Mouse (Mus musculus): ENCODE results near the gene Taf3. TPM values are rescaled to one million over a fixed set of nuclear protein-coding genes. Genes with fewer than 3 reads are reported as not detected.

Gene Taf3
- polyA plus RNA-seq, 1 experiment, result 13.1 TPM

DNA sequence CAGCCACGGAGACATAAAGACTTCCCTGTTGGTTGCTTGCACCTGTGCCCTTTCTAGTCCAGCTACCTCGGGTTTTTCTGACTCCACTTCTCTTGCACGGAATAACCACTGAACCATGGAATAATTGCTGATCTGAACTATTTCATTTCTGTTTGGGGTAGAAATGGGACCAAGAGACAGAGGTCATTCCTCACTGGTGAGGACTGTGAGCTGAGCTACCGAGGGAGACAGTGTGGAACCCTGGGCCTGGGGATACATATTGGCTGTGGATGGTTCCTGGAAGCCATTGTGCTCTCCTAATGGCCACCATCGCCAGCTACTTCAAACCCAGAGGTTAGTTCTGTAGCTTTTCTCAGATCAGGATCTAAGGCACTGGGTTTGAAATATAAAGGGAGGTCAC, 157.5 kb downstream of the Taf3 start:
- Histone ChIP-seq H3K4me3 (replicated peaks; ENCODE audit: insufficient read depth, low read depth, low read length) (no peak overlapping the region), H3K27ac (ENCODE audit: insufficient read depth, low read length) (no peak overlapping the region), H3K4me1 (ENCODE audit: control insufficient read depth, insufficient read depth, low read length) (no peaks in the 10 kb centered on the region; the same call in 1 of the 2 replicates), H3K27me3 (ENCODE audit: control insufficient read depth, insufficient read depth, low read length) (peaks cover 13% of the 10 kb centered on the region; the same call in 1 of the 2 replicates)
- WGBS, result 9% methylated on average over 5 of the region's 5 CpGs
- no peak for DNase-seq
- TF ChIP-seq POLR2A (IDR thresholded peaks at IDR 0.05; ENCODE audit: borderline replicate concordance, insufficient read depth, low read length) (no peak), CTCF (IDR thresholded peaks at IDR 0.05; ENCODE audit: borderline replicate concordance, insufficient read depth, low read depth, low read length) (no peak)

DNA sequence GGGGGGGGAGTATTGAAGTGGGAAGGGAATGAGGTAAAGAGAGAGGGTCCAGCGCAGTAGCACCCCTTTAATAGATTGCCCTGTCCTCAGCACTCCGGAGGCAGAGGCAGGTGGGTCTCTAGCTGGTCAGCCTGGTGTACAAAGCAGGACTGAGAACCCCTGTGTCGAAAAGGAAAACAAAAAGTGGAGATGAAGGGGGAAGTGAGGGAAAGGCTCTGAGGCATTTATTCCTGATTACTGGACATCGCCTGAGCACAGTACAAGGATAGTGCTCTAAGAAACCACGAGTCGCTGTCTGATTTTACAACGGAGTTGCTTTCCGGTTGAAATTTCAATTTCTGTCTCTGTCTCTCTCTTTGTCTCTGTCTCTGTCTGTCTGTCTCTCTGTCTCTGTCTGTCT, 158.1 kb downstream of the Taf3 start:
- Histone ChIP-seq H3K27ac (ENCODE audit: insufficient read depth, low read length) (no peak overlapping the region), H3K4me1 (ENCODE audit: control insufficient read depth, insufficient read depth, low read length) (no peaks in the 10 kb centered on the region; the same call in 1 of the 2 replicates), H3K4me3 (replicated peaks; ENCODE audit: insufficient read depth, low read depth, low read length) (no peak overlapping the region), H3K27me3 (ENCODE audit: control insufficient read depth, insufficient read depth, low read length) (peaks cover 11% of the 10 kb centered on the region; the same call in 1 of the 2 replicates)
- no peak for TF ChIP-seq CTCF (IDR thresholded peaks at IDR 0.05; ENCODE audit: borderline replicate concordance, insufficient read depth, low read depth, low read length)
- no peak for TF ChIP-seq POLR2A (IDR thresholded peaks at IDR 0.05; ENCODE audit: borderline replicate concordance, insufficient read depth, low read length)
- 2% methylated on average over 8 of the region's 8 CpGs for WGBS
- no peak for DNase-seq

- TF ChIP-seq POLR2A (IDR thresholded peaks at IDR 0.05; ENCODE audit: borderline replicate concordance, insufficient read depth, low read length), result no peak
- no peak for TF ChIP-seq CTCF (IDR thresholded peaks at IDR 0.05; ENCODE audit: borderline replicate concordance, insufficient read depth, low read depth, low read length)
- no peaks in the 10 kb centered on the region for H3K4me1 ChIP-seq (ENCODE audit: control insufficient read depth, insufficient read depth, low read length)
- no peak within 1 kb of the TSS for H3K27ac ChIP-seq (ENCODE audit: insufficient read depth, low read length)
- no peak for DNase-seq
- 2% methylated on average over 23 of the region's 23 CpGs for WGBS
- peaks cover 14% of the 10 kb centered on the region; the same call in 1 of the 2 replicates for H3K27me3 ChIP-seq (ENCODE audit: control insufficient read depth, insufficient read depth, low read length)
- no peak within 1 kb of the TSS for H3K4me3 ChIP-seq (replicated peaks; ENCODE audit: insufficient read depth, low read depth, low read length)
These were observed 158.7 kb downstream of the Taf3 start, which contains the start of gene Gata3 for GRCm38 (mm10) chr2:9889651-9890183. Gene Gata3 (minus strand): TSS chr2:9890034.

- Histone ChIP-seq H3K4me1 (ENCODE audit: control insufficient read depth, insufficient read depth, low read length) (no peaks in the 10 kb centered on the region), H3K4me3 (replicated peaks; ENCODE audit: insufficient read depth, low read depth, low read length) (no peak within 1 kb of the TSS), H3K27ac (ENCODE audit: insufficient read depth, low read length) (no peak within 1 kb of the TSS), H3K27me3 (ENCODE audit: control insufficient read depth, insufficient read depth, low read length) (peaks cover 18% of the 10 kb centered on the region; the same call in 1 of the 2 replicates)
- TF ChIP-seq CTCF (IDR thresholded peaks at IDR 0.05; ENCODE audit: borderline replicate concordance, insufficient read depth, low read depth, low read length) (no peak), POLR2A (IDR thresholded peaks at IDR 0.05; ENCODE audit: borderline replicate concordance, insufficient read depth, low read length) (no peak)
- no peak for DNase-seq
- WGBS, result 1% methylated on average over 30 of the region's 30 CpGs
These were observed 159.3 kb downstream of the Taf3 start, which contains the start of gene 9230102O04Rik for GRCm38 (mm10) chr2:9888913-9889650. Gene 9230102O04Rik (minus strand): TSS chr2:9889540.

DNA sequence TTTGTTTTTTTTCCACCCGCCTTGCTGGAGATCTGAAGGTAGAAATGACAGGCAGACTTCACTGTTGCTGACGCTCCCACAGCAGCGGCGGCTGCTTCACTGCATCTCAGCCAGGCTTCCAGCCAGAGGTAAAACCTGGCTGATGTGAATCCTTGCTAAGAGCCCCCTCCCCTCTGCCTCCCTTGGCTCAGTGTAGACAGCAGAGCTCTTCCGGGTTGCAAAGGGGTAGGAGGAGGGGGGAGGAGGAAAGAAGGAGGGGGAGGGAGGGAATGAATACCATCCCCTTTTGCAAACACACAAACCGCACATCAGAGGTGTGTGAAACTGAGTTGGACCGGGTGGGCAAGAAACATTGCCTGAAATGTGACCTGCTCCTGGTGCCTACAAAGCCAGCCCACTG, 160.8 kb downstream of the Taf3 start:
- H3K4me3 ChIP-seq (replicated peaks; ENCODE audit: insufficient read depth, low read depth, low read length), result no peak overlapping the region
- TF ChIP-seq POLR2A (IDR thresholded peaks at IDR 0.05; ENCODE audit: borderline replicate concordance, insufficient read depth, low read length) (no peak), CTCF (IDR thresholded peaks at IDR 0.05; ENCODE audit: borderline replicate concordance, insufficient read depth, low read depth, low read length) (no peak)

DNA sequence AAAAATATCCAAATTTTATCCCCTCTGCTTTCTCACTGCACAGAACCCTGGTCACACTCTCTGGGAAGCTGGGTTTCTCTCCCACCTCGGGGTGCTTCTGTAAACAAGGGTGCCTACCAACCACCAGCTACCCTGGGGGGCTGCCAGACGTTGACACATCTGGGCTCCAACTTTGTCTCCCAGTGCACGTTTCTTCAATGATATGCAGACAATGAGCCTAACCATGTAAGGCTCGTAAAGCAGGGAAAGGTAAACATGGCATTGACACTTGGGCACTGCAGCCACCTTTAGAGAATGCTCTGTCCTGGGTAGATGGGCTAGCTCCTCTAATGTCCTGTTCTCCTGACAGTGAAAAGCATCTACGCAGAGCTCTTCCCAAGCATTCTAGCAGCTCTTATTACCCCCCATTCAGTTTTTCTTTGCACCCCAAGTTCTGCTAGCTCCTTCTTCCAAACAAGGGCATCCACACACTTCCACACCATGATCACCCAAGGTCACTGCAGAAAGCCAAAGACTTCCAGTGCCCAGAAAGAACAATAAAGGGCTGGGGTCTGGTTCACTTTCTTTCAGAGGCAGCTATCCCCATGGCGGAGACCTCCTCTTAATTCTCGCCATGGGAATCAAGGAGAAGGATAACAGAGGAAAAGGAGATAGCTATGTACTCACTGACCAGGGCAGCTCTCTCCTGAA, 161.3 kb downstream of the Taf3 start:
- 7% methylated on average over 7 of the region's 7 CpGs for WGBS
- no peak overlapping the region for H3K4me3 ChIP-seq (replicated peaks; ENCODE audit: insufficient read depth, low read depth, low read length)
- H3K27me3 ChIP-seq (ENCODE audit: control insufficient read depth, insufficient read depth, low read length), result peaks cover 35% of the 10 kb centered on the region
- no peak for DNase-seq
- H3K4me1 ChIP-seq (ENCODE audit: control insufficient read depth, insufficient read depth, low read length), result no peaks in the 10 kb centered on the region; the same call in 1 of the 2 replicates
- no peak for TF ChIP-seq POLR2A (IDR thresholded peaks at IDR 0.05; ENCODE audit: borderline replicate concordance, insufficient read depth, low read length)
- TF ChIP-seq CTCF (IDR thresholded peaks at IDR 0.05; ENCODE audit: borderline replicate concordance, insufficient read depth, low read depth, low read length), result no peak
- no peak overlapping the region for H3K27ac ChIP-seq (ENCODE audit: insufficient read depth, low read length)

More for the DNA sequence above, 160.8 kb downstream of the Taf3 start:
- Histone ChIP-seq H3K4me1 (ENCODE audit: control insufficient read depth, insufficient read depth, low read length) (no peaks in the 10 kb centered on the region), H3K27me3 (ENCODE audit: control insufficient read depth, insufficient read depth, low read length) (peaks cover 30% of the 10 kb centered on the region; the same call in 1 of the 2 replicates), H3K27ac (ENCODE audit: insufficient read depth, low read length) (no peak overlapping the region)
- DNase-seq, result no peak
- WGBS, result 2% methylated on average over 7 of the region's 7 CpGs

GRCm38 (mm10) chr2:9886031-9886430, 162.4 kb downstream of the Taf3 start:
- Histone ChIP-seq H3K27ac (ENCODE audit: insufficient read depth, low read length) (no peak overlapping the region), H3K27me3 (ENCODE audit: control insufficient read depth, insufficient read depth, low read length) (peaks cover 37% of the 10 kb centered on the region)

More at GRCm38 (mm10) chr2:9886031-9886430, 162.4 kb downstream of the Taf3 start:
- TF ChIP-seq POLR2A (IDR thresholded peaks at IDR 0.05; ENCODE audit: borderline replicate concordance, insufficient read depth, low read length) (no peak), CTCF (IDR thresholded peaks at IDR 0.05; ENCODE audit: borderline replicate concordance, insufficient read depth, low read depth, low read length) (no peak)
- 34% methylated on average over 3 of the region's 3 CpGs for WGBS
- no peak overlapping the region for H3K4me3 ChIP-seq (replicated peaks; ENCODE audit: insufficient read depth, low read depth, low read length)
- no peak for DNase-seq
- no peaks in the 10 kb centered on the region; the same call in 1 of the 2 replicates for H3K4me1 ChIP-seq (ENCODE audit: control insufficient read depth, insufficient read depth, low read length)

All from cerebellum, adult 2 months (tissue).